Mouse (Mus musculus) cerebellum, adult 8-10 months (tissue): Measurements from ENCODE around the gene Tmem234.
A peak's percentile ranks its signal among the peaks of the same experiment; 100 is the strongest.
"Not testable (repeated sequence)": the region's sequence is repeated elsewhere in the genome, so short reads cannot be mapped to it uniquely, and the experiment has no call there.

Experiments used
- DNase-seq: peaks from one replicate; pipeline ENCODE4 v3.0.0; 2022

The Tmem234 gene

GRCm38 (mm10) chr4:129600233-129601158 lies at the start of gene Tmem234, which contains the start of gene Eif3i:
Tmem234 (plus strand) TSS chr4:129600668.
Eif3i (minus strand) TSS chr4:129600648.
- peak; percentile 76 for DNase-seq

- not testable (repeated sequence) for DNase-seq
These were observed 46.0 kb upstream of the Tmem234 start for GRCm38 (mm10) chr4:129554512-129554911.

- DNase-seq = peak; percentile 51
These were observed 45.0 kb upstream of the Tmem234 start for GRCm38 (mm10) chr4:129555421-129555861.

GRCm38 (mm10) chr4:129555862-129556531 lies 44.5 kb upstream of the Tmem234 start:
- no peak for DNase-seq

- DNase-seq = peak; percentile 75
These were observed 43.8 kb upstream of the Tmem234 start for GRCm38 (mm10) chr4:129556532-129557223.

- DNase-seq = no peak
These were observed 43.1 kb upstream of the Tmem234 start for GRCm38 (mm10) chr4:129557256-129557808.

- DNase-seq = no peak
These were observed 42.0 kb upstream of the Tmem234 start for GRCm38 (mm10) chr4:129558321-129558955.

- DNase-seq = no peak
These were observed 39.3 kb upstream of the Tmem234 start for GRCm38 (mm10) chr4:129561184-129561583.

- no peak for DNase-seq
These were observed 36.8 kb upstream of the Tmem234 start for GRCm38 (mm10) chr4:129563718-129564117.

- no peak for DNase-seq
These were observed 35.3 kb upstream of the Tmem234 start for GRCm38 (mm10) chr4:129565139-129565538.

- DNase-seq = no peak
These were observed 32.1 kb upstream of the Tmem234 start for GRCm38 (mm10) chr4:129568366-129568765.

GRCm38 (mm10) chr4:129570028-129570427 lies 30.4 kb upstream of the Tmem234 start:
- DNase-seq = no peak

- DNase-seq = no peak
These were observed 28.9 kb upstream of the Tmem234 start for GRCm38 (mm10) chr4:129571551-129572084.

- no peak for DNase-seq
These were observed 28.0 kb upstream of the Tmem234 start for GRCm38 (mm10) chr4:129572236-129573092.

- DNase-seq = no peak
These were observed 27.4 kb upstream of the Tmem234 start for GRCm38 (mm10) chr4:129573093-129573370.

- no peak for DNase-seq
These were observed 27.0 kb upstream of the Tmem234 start, which contains the start of gene Lck for GRCm38 (mm10) chr4:129573430-129573829. Lck (minus strand) TSS chr4:129573641.

GRCm38 (mm10) chr4:129575171-129575844 lies 25.2 kb upstream of the Tmem234 start:
- DNase-seq = no peak

- DNase-seq = peak; percentile 35
These were observed 23.5 kb upstream of the Tmem234 start for GRCm38 (mm10) chr4:129576863-129577491.

GRCm38 (mm10) chr4:129577688-129578087 lies 22.8 kb upstream of the Tmem234 start:
- DNase-seq = no peak

- DNase-seq = no peak
These were observed 22.0 kb upstream of the Tmem234 start, which contains the start of gene Fam167b for GRCm38 (mm10) chr4:129578466-129578865. Fam167b (minus strand) TSS chr4:129578549.
